Mouse (Mus musculus) bone marrow, adult 2 months (tissue): Measurements from ENCODE around the gene Psmc5. TPM values are rescaled to one million over a fixed set of nuclear protein-coding genes. Genes with fewer than 3 reads are reported as not detected.
"Not testable (repeated sequence)": the region's sequence is repeated elsewhere in the genome, so short reads cannot be mapped to it uniquely, and the experiment has no call there.

Experiments
- H3K27ac ChIP-seq: fragments of 200-500 bp; 2 replicates; pipeline ENCODE4 v1.5.1; 2012; ENCODE audit warnings: low read depth, mild to moderate bottlenecking, control low read depth, inconsistent platforms, low read length; ENCODE audit not compliant: control insufficient read depth, poor library complexity, insufficient read depth
- H3K4me1 ChIP-seq: fragments of 200-500 bp; 2 replicates; pipeline ENCODE4 v1.6.1; 2011; ENCODE audit warnings: low read length; ENCODE audit not compliant: control insufficient read depth, insufficient read depth
- H3K4me3 ChIP-seq: fragments of 200-500 bp; replicated peaks from 2 replicates; pipeline ENCODE3; 2011; ENCODE audit warnings: mild to moderate bottlenecking, low read depth, low read length, control low read depth; ENCODE audit not compliant: control insufficient read depth
- CTCF ChIP-seq: fragments of 200-500 bp; IDR thresholded peaks from 2 replicates; pipeline ENCODE4 v1.5.1; 2011; ENCODE audit warnings: low read length, control low read depth; ENCODE audit not compliant: control insufficient read depth, insufficient read depth
- POLR2A ChIP-seq: fragments of 200-500 bp; IDR thresholded peaks from 2 replicates; pipeline ENCODE4 v1.6.1; 2011; ENCODE audit warnings: low read depth, mild to moderate bottlenecking, control low read depth, low read length, borderline replicate concordance; ENCODE audit not compliant: control insufficient read depth
- WGBS: fragments of 180-500 bp; shearing (Covaris S2); methylation state at CpG from one replicate; pipeline ENCODE4 v1.1.7; 2018; 5-methylcytosine and 5-hydroxymethylcytosine counted together
- polyA plus RNA-seq: library from polyadenylated mRNA; stranded (reverse); fragments of >200 nt; gene quantifications from 2 replicates; pipeline ENCODE4 v1.2.4, GENCODE M21; 2011; ENCODE audit warnings: low replicate concordance; ENCODE audit not compliant: missing spikeins, insufficient read depth, insufficient read length

The Psmc5 gene
- 74.3 and 96.0 TPM in 2 replicates for polyA plus RNA-seq

GRCm38 (mm10) chr11:106255685-106256451, at the start of gene Psmc5, which contains the start of gene Ftsj3:
Psmc5 (plus strand) TSS chr11:106256154.
Ftsj3 (minus strand) TSS chr11:106256079.
- Histone ChIP-seq H3K4me3 (peak within 1 kb of the TSS; percentile 99), H3K4me1 (peaks cover 4% of the 10 kb centered on the region), H3K27ac (peak within 1 kb of the TSS; percentile 69)
- TF ChIP-seq POLR2A (peak; percentile 80; the same call in 1 of the 2 replicates), CTCF (no peak)
- WGBS, result under 1% methylated on average over 42 of the region's 42 CpGs

DNA sequence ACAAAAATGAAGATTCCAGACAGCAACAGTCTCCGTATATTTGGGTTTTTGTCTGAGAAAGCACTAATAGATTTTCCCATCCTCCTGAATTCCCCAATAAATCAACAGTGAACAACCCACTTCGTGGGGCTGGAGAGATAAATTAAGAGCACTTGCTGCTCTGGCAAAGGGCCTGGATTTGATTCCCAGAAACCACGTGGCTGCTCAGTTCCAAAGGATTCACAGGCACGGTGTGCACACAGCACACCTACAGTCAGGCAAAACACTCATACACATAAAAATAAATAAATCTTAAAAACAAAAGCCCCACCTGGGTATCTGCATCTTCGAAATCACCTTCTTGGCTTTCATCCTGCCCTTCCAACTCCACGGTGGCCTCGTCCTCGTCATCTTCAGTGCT, 43.2 kb upstream of the Psmc5 start:
- Histone ChIP-seq H3K4me3 (no peak overlapping the region), H3K27ac (no peak overlapping the region), H3K4me1 (peaks cover 1% of the 10 kb centered on the region; the same call in 1 of the 2 replicates)
- 88% methylated on average over 8 of the region's 8 CpGs for WGBS
- TF ChIP-seq CTCF, result no peak
- no peak for TF ChIP-seq POLR2A

DNA sequence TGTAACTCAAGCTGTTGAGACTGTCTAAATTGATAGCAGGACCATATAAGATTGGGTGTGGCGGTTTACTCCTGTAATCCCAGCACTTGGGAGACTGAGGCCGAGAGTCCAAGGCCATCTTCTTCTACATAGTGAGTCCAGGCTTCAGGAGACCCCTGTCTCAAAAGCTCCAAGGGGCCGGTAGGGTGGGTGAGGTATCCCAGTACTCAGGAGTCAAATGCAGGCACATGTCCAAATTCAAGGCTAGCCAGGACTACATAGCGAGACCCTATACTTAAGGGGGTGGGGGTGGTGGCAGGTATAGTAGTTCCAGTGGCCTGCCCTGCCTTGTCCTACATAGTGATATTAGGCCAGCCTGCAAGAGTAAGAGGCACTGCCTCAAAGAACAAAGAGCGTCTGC, 41.1 kb upstream of the Psmc5 start:
- no peak overlapping the region for H3K27ac ChIP-seq
- H3K4me3 ChIP-seq, result no peak overlapping the region
- TF ChIP-seq CTCF, result no peak
- peaks cover 1% of the 10 kb centered on the region; the same call in 1 of the 2 replicates for H3K4me1 ChIP-seq
- WGBS, result 80% methylated on average over 5 of the region's 5 CpGs

DNA sequence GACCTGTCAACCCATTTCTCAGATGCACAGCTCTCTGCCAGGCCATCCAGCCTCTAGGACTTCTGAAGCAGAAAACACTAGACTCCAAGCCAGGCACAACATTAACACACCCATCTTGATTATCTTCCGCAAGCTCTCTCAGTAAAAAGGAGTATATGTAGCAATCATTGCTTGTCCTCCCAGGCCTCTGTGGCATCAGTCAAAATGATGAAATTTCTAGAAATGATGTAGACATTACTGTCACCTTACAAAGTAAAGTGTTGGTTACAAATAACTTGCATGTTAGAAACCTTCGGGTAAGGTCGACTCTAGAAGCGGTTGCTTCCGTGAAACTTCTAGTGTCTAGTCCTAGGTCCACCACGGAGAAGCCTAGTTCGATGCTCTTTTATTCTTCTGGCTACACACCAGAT, 40.5 kb upstream of the Psmc5 start:
- Histone ChIP-seq H3K4me3 (peak overlapping the region; percentile 97), H3K4me1 (peaks cover 1% of the 10 kb centered on the region; the same call in 1 of the 2 replicates), H3K27ac (no peak overlapping the region)
- 6% methylated on average over 7 of the region's 7 CpGs for WGBS
- no peak for TF ChIP-seq CTCF
- TF ChIP-seq POLR2A, result no peak

- WGBS, result under 1% methylated on average over 46 of the region's 46 CpGs
Observed at GRCm38 (mm10) chr11:106215927-106216729, 39.8 kb upstream of the Psmc5 start, which contains the start of gene Ccdc47. Ccdc47 (minus strand) TSS chr11:106216344.

GRCm38 (mm10) chr11:106216730-106217490, 39.0 kb upstream of the Psmc5 start, which contains the start of gene Ddx42:
Ddx42 (plus strand) TSS chr11:106216926.
- under 1% methylated on average over 70 of the region's 70 CpGs for WGBS
- TF ChIP-seq POLR2A (peak; percentile 75; the same call in 1 of the 2 replicates), CTCF (no peak)
- H3K4me3 ChIP-seq, result peak within 1 kb of the TSS; percentile 97
- H3K27ac ChIP-seq, result peak within 1 kb of the TSS; percentile 92
- H3K4me1 ChIP-seq, result peaks cover 1% of the 10 kb centered on the region; the same call in 1 of the 2 replicates

More at GRCm38 (mm10) chr11:106215927-106216729, 39.8 kb upstream of the Psmc5 start, which contains the start of gene Ccdc47:
- no peak; the same call in 1 of the 2 replicates for TF ChIP-seq CTCF
- peak; percentile 55 for TF ChIP-seq POLR2A
- Histone ChIP-seq H3K4me1 (peaks cover 1% of the 10 kb centered on the region; the same call in 1 of the 2 replicates), H3K27ac (peak within 1 kb of the TSS; percentile 92), H3K4me3 (peak within 1 kb of the TSS; percentile 97)

GRCm38 (mm10) chr11:106220603-106221002, 35.4 kb upstream of the Psmc5 start:
- no peak overlapping the region for H3K27ac ChIP-seq
- TF ChIP-seq CTCF (no peak), POLR2A (no peak)
- H3K4me3 ChIP-seq, result no peak overlapping the region
- WGBS, result 73% methylated on average over 3 of the region's 3 CpGs
- no peaks in the 10 kb centered on the region for H3K4me1 ChIP-seq

- H3K27ac ChIP-seq, H3K4me3 ChIP-seq, H3K4me1 ChIP-seq: not testable (repeated sequence)
- WGBS, result 83% methylated on average over 8 of the region's 8 CpGs
Observed at GRCm38 (mm10) chr11:106233978-106234377, 22.0 kb upstream of the Psmc5 start.
